Mouse (Mus musculus): ENCODE data around the gene Pdlim4.
A peak's percentile ranks its signal among the peaks of the same experiment; 100 is the strongest.

Pdlim4 gene

GRCm38 (mm10) chr11:54091726-54092125 lies 22.9 kb upstream of the Pdlim4 start:
- no peak for DNase-seq (ENCODE audit: low read depth, low spot score)

- no peak for DNase-seq (ENCODE audit: low read depth, low spot score)
Observed at GRCm38 (mm10) chr11:54090091-54090879, 21.5 kb upstream of the Pdlim4 start.

- DNase-seq (ENCODE audit: low read depth, low spot score) = peak; percentile 56
Observed at GRCm38 (mm10) chr11:54088947-54089317, 20.1 kb upstream of the Pdlim4 start.

GRCm38 (mm10) chr11:54088253-54088946 lies 19.6 kb upstream of the Pdlim4 start:
- DNase-seq (ENCODE audit: low read depth, low spot score) = no peak

GRCm38 (mm10) chr11:54085816-54086215 lies 17.0 kb upstream of the Pdlim4 start:
- DNase-seq (ENCODE audit: low read depth, low spot score) = peak; percentile 50

GRCm38 (mm10) chr11:54084976-54085375 lies 16.2 kb upstream of the Pdlim4 start:
- DNase-seq (ENCODE audit: low read depth, low spot score) = no peak

- DNase-seq (ENCODE audit: low read depth, low spot score) = no peak
Observed at GRCm38 (mm10) chr11:54082725-54083124, 13.9 kb upstream of the Pdlim4 start.

GRCm38 (mm10) chr11:54080435-54080834 lies 11.6 kb upstream of the Pdlim4 start:
- DNase-seq (ENCODE audit: low read depth, low spot score) = no peak

GRCm38 (mm10) chr11:54076101-54076500 lies 7.3 kb upstream of the Pdlim4 start:
- no peak for DNase-seq (ENCODE audit: low read depth, low spot score)

- DNase-seq (ENCODE audit: low read depth, low spot score) = no peak
Observed at GRCm38 (mm10) chr11:54075353-54075752, 6.5 kb upstream of the Pdlim4 start.

GRCm38 (mm10) chr11:54073291-54073690 lies 4.5 kb upstream of the Pdlim4 start:
- DNase-seq (ENCODE audit: low read depth, low spot score) = peak; percentile 51

- DNase-seq (ENCODE audit: low read depth, low spot score) = no peak
Observed at GRCm38 (mm10) chr11:54071726-54072445, 3.1 kb upstream of the Pdlim4 start.

GRCm38 (mm10) chr11:54067996-54068519 lies 756 bp downstream of the Pdlim4 start:
- DNase-seq (ENCODE audit: low read depth, low spot score) = no peak

- no peak for DNase-seq (ENCODE audit: low read depth, low spot score)
Observed at GRCm38 (mm10) chr11:54067318-54067995, 1.4 kb downstream of the Pdlim4 start.

- DNase-seq (ENCODE audit: low read depth, low spot score) = no peak
Observed at GRCm38 (mm10) chr11:54066400-54066799, 2.4 kb downstream of the Pdlim4 start.

- no peak for DNase-seq (ENCODE audit: low read depth, low spot score)
Observed at GRCm38 (mm10) chr11:54065915-54066178, 3.0 kb downstream of the Pdlim4 start.

GRCm38 (mm10) chr11:54065106-54065914 lies 3.5 kb downstream of the Pdlim4 start:
- no peak for DNase-seq (ENCODE audit: low read depth, low spot score)

GRCm38 (mm10) chr11:54064412-54064978 lies 4.3 kb downstream of the Pdlim4 start:
- DNase-seq (ENCODE audit: low read depth, low spot score) = no peak

- DNase-seq (ENCODE audit: low read depth, low spot score) = no peak
Observed at GRCm38 (mm10) chr11:54063472-54063775, 5.4 kb downstream of the Pdlim4 start.

- DNase-seq (ENCODE audit: low read depth, low spot score) = no peak
Observed at GRCm38 (mm10) chr11:54062753-54063471, 5.9 kb downstream of the Pdlim4 start.
